Comparison of ENCODE assay signal across 26 mouse cellular contexts in genomic region chr7:100736131-100736530, GRCm38 (mm10).
"Had no signal": no experiment of that assay in that cellular context is flagged by ENCODE, and none has a peak within 500 bp of the region (broad histone marks: within the 10 kb centered on the region; RNA-seq: fewer than 3 reads in every experiment).

No protein-coding gene starts in this region.

- H3K36me3 ChIP-seq: intestine, embryonic 15.5 days; kidney, embryonic 15.5 days; limb, embryonic 12.5 days; limb, embryonic 15.5 days; lung, embryonic 15.5 days; neural tube, embryonic 12.5 days; neural tube, embryonic 15.5 days; stomach, embryonic 15.5 days had no signal

- ATAC-seq: intestine, embryonic 15.5 days had no signal

- H3K27me3 ChIP-seq: intestine, embryonic 15.5 days; kidney, embryonic 15.5 days; limb, embryonic 12.5 days; limb, embryonic 15.5 days; lung, embryonic 15.5 days; megakaryocyte, embryonic 14.5 days; neural tube, embryonic 12.5 days; neural tube, embryonic 15.5 days; stomach, embryonic 15.5 days had no signal

- DNase-seq: kidney, adult 11 months; kidney, adult 8-10 months; kidney, postnatal 10 days; kidney, postnatal 36 days; layer of hippocampus, postnatal 36 days; left cerebral cortex, postnatal 4 days; lung, adult 18-20 months; lung, postnatal 14 days; lung, postnatal 4 days; midbrain, embryonic 14.5 days; right cerebral cortex, adult 18-20 months; right cerebral cortex, postnatal 14 days; right cerebral cortex, postnatal 4 days; thymus, postnatal 25 days had no signal

- H3K4me1 ChIP-seq: neural tube, embryonic 12.5 days had no signal

- H3K9ac ChIP-seq: intestine, embryonic 15.5 days; kidney, embryonic 15.5 days; limb, embryonic 12.5 days; limb, embryonic 15.5 days; lung, embryonic 15.5 days; neural tube, embryonic 12.5 days; neural tube, embryonic 15.5 days; stomach, embryonic 15.5 days had no signal

- H3K27ac ChIP-seq: intestine, embryonic 15.5 days; kidney, embryonic 15.5 days; left cerebral cortex, adult 2 months; limb, embryonic 12.5 days; limb, embryonic 15.5 days; lung, embryonic 15.5 days; neural tube, embryonic 12.5 days; neural tube, embryonic 15.5 days; stomach, embryonic 15.5 days had no signal

- H3K4me3 ChIP-seq: intestine, embryonic 15.5 days; kidney, embryonic 15.5 days; left cerebral cortex, adult 2 months; limb, embryonic 12.5 days; limb, embryonic 15.5 days; lung, embryonic 15.5 days; megakaryocyte, embryonic 14.5 days; neural tube, embryonic 12.5 days; neural tube, embryonic 15.5 days; stomach, embryonic 15.5 days had no signal

- H3K9me3 ChIP-seq: intestine, embryonic 15.5 days; kidney, embryonic 15.5 days; limb, embryonic 12.5 days; limb, embryonic 15.5 days; lung, embryonic 15.5 days; megakaryocyte, embryonic 14.5 days; neural tube, embryonic 12.5 days; neural tube, embryonic 15.5 days; stomach, embryonic 15.5 days had no signal

- H3K4me2 ChIP-seq: intestine, embryonic 15.5 days; kidney, embryonic 15.5 days; limb, embryonic 12.5 days; limb, embryonic 15.5 days; liver, embryonic 11.5 days; lung, embryonic 15.5 days; midbrain, embryonic 11.5 days; neural tube, embryonic 12.5 days; neural tube, embryonic 15.5 days; stomach, embryonic 15.5 days had no signal
